Mouse (Mus musculus) lung, postnatal 10 days (tissue): ENCODE measurements around the gene D630003M21Rik.

Experiments
- DNase-seq: peaks from one replicate; pipeline ENCODE4 v3.0.0; 2021

D630003M21Rik gene

GRCm38 (mm10) chr2:158161761-158162160, 67.3 kb downstream of the D630003M21Rik start:
- no peak for DNase-seq

GRCm38 (mm10) chr2:158159376-158160235, 69.4 kb downstream of the D630003M21Rik start:
- DNase-seq, result peak; percentile 60

DNA sequence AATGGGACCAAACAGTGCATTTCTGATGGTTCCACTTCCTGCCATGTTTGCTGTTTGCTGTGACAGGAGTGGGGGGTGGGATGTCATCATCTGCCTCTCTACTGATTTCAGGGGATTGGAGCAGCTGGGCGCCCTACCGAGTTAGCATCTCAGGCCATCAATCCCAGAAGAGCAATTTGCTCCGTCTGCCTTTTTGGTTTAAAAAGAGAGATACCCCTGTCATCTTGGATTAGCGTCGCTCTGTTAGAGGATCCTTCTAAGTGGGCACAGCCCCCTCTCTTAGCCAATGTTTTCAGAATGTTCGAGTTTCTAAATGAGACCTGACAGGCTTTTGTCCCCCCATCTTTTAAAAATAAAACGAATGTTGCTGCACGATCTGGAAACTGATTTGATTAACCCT, 71.4 kb downstream of the D630003M21Rik start:
- DNase-seq, result no peak

DNA sequence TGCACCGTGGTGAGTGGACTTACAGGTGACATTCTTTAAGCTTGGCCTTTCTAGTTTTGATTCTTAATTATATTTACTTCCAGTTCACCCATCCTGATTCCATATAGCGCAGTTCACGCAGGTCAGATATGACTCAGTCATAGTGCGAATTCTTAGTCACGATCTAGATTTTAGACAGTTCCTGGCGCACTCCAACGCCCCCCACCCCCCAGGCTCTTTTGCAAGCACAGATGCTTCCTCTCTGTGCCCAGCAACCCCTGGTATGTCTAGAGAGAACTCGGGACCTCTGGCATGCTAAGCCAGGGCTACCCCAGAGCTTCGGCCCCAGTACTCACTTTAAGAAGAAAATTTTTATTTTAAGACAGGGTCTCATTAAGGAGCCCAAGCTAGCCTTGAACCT, 72.5 kb downstream of the D630003M21Rik start:
- no peak for DNase-seq

DNA sequence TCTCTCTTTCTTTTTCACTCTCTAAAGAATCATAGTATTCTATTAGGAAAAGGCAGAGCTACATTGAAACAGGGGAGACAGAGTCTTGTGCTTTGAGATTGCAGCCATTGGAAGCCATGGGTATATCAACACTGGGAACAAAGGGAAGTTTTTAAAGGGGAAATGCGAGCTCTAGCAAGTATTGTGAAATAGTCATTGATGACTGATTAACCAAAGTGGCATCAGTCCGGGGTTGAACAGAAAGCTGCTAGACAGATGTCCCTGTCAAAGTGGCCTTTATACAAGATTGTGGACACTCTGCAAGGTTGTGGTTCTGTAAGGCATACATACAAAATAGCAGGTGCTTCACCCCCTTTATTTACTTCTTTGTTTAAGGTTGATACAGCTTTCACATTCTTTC, 73.4 kb downstream of the D630003M21Rik start:
- no peak for DNase-seq

DNA sequence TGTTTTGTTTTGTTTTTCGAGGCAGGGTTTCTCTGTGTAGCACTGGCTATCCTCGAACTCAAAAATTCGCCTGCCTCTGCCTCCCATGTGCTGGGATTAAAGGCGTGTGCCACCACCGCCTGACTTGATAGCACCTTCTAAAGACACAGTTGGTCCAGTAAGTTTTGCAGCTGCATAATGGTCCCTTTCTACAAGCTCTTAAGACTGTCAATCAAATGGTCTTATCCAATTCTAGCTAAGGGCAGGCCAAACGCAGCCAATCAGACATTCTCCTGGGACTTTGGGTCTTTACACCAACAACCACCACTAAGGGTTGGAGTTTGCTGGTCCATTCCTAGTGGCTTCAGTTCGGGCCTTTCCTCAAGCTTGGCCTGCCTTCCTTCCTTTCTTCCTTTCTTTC, 73.9 kb downstream of the D630003M21Rik start:
- no peak for DNase-seq

DNA sequence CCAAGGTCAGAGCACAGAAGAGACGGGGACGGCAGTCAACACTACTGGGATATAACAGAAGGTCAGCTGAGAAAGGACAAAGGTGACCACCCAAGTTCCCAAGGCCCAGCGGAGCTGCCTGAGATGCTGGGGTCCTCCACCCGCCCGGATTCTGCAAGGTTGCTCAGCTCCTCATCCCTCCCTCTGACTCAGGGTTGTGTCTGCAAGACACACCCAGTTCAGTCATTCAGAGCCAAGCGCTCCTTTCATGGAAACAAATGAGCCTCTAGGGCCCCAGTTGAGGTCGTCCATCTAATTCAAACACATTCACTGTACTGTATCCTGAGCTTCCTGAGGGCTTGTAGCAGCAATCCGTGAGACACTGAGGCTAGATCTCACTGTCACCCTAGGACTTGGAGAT, 74.4 kb downstream of the D630003M21Rik start:
- DNase-seq, result no peak

GRCm38 (mm10) chr2:158153728-158154343, 75.2 kb downstream of the D630003M21Rik start:
- DNase-seq, result peak; percentile 62

- DNase-seq, result no peak
These were observed 76.2 kb downstream of the D630003M21Rik start for GRCm38 (mm10) chr2:158152685-158153309.

DNA sequence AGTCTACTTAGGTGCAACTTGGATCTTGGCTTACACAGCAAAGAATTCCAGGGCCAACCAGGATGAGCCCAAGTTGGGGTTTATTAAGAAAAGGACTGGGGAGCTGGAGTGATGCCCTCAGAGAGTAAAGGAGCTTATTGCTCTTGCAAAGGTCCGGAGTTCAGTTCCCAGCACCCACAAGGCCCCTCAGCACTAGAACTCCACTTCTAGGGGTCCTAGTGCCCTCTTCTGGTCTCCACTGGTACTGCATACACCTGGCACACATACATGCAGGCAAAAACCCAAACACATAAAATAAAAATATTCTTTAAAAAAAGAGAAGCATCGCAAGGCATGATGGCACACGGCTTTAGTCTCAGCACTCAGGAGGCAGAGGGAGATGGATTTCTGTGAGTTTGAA, 77.9 kb downstream of the D630003M21Rik start:
- DNase-seq, result no peak

DNA sequence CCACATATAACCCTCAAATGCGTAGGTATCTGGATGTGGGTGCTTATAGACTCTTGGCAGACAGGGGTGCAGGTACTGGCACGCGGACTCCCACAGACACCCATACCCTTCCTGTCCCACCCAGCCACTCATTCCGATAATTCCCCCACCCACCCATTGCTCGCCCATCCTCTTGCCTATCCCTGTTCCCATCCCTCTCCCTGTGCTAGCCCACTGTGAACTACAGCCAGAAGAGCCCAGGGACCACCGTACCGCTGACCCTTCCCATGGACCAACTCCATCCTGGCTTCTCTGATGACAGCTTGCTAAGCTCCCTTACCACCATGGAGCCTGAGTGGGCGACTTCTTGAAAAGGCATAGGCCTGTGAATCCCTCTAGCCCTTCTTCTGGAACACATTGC, 82.1 kb downstream of the D630003M21Rik start:
- no peak for DNase-seq

GRCm38 (mm10) chr2:158146223-158146622, 82.8 kb downstream of the D630003M21Rik start, which contains the start of gene Tgm2:
TSS of gene Tgm2 (minus strand) at chr2:158146436.
- peak; percentile 94 for DNase-seq

- DNase-seq, result no peak
These were observed 83.4 kb downstream of the D630003M21Rik start for GRCm38 (mm10) chr2:158145528-158146065.

GRCm38 (mm10) chr2:158144750-158145527, 84.1 kb downstream of the D630003M21Rik start:
- DNase-seq, result no peak

DNA sequence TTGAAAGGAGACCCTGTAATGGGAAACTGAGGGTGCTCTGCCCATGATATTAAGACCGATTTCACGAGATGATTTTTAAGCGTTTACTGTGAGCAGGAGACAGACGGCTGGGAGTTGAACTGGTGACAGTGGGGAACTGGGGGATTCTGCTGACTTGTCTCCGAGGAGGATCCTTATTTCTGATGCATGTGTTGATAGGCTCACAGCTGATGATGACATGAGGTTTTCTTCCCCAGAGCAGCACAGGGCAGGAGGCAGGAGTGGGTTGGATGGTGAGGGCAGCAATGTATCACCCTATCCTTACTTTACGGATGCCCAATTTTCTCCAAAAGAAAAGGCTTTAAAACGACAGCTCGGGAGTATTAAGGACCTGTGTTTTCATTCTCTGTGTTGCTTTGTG, 84.8 kb downstream of the D630003M21Rik start:
- no peak for DNase-seq

DNA sequence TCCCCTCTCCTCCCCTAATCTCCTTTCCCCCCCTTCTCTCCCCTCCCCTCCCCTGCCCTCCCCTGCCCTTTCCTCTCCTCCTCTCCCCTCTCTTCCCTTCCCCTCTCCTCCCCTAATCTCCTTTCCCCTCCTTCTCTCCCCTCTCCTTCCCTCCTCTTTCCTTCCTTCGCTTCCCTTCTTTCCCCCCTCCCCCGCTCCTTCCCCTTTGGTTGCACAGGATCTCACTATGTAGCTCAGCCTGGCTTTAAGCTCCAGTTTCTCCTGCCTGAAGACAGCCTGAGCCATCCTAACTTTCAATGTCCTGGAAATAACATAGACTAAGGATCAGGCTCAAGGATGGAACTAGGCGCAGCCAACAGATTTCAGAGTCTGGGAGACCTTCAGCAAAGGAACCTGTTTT, 85.2 kb downstream of the D630003M21Rik start:
- DNase-seq, result no peak

GRCm38 (mm10) chr2:158142981-158143380, 86.0 kb downstream of the D630003M21Rik start:
- DNase-seq, result no peak

- peak; percentile 50 for DNase-seq
These were observed 87.2 kb downstream of the D630003M21Rik start for GRCm38 (mm10) chr2:158141690-158142440.

DNA sequence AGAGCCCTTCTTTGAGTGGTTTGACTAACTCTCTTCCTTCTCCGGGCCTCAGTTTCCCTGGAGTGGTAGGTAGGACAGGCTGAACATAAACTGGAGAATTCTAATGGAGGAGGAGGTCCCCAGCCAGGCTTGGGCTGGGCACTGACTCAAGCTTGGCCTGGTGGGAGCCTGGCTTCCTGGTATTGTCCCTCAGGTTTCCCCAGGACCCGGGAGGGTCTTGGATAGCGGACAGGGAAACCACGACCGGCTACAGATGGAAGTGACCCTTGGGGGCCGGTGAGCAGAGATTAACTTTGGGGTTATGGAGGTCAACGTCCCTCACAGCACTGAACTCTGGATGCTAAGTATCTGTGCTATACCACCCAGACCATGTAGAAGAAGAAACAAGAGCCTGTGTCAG, 87.8 kb downstream of the D630003M21Rik start:
- DNase-seq, result peak; percentile 47

DNA sequence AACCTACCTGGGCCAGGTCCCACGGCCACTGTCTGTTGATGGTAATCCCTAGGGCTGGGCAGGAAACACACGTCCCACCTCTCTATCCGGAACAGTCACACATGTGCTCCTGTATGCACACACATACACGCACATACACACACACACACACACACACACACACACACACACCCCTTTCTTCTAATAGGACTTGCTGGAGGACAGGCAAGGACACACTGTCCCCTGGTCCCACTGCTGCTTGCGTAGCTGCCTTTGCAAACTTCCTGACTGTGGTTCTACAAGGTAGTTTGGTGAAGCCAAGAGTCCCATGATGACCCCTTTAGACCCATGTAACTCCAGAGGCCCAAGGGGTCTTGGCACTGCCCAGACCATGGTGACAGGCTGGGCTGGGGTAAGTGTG, 88.4 kb downstream of the D630003M21Rik start:
- DNase-seq, result no peak

GRCm38 (mm10) chr2:158139628-158140027, 89.4 kb downstream of the D630003M21Rik start:
- peak; percentile 85 for DNase-seq

DNA sequence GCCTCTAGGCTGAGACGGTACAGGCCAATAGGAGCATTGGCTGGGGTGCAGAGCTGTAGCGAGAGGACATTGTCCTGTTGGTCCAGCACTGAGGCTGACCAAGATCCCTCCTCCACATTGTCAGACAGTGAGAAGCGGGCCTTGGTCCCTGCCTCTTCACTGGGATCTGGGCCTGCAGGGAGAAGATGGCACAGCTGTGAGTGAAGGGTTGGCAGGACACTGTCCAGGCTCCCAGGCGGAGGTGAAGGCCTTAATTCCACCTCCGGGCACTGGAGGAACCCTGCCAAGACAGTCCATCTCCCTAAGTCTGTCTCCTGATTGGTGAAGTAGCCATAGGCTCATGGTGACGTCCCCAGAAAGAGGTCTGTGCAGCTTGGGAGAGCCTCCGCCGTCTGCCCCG, 90.2 kb downstream of the D630003M21Rik start:
- no peak for DNase-seq
